Mouse (Mus musculus): ENCODE measurements around the gene Ppm1h. TPM values are rescaled to one million over a fixed set of nuclear protein-coding genes. Genes with fewer than 3 reads are reported as not detected.

Ppm1h gene
- polyA plus RNA-seq, 1 experiment from 2014 or later, result 12.6 TPM

GRCm38 (mm10) chr10:122858904-122859641 is 180.5 kb downstream of the Ppm1h start:
- H3K27ac ChIP-seq, result no peak overlapping the region
- H3K4me2 ChIP-seq (replicated peaks), result no peak overlapping the region
- no peak for ATAC-seq

DNA sequence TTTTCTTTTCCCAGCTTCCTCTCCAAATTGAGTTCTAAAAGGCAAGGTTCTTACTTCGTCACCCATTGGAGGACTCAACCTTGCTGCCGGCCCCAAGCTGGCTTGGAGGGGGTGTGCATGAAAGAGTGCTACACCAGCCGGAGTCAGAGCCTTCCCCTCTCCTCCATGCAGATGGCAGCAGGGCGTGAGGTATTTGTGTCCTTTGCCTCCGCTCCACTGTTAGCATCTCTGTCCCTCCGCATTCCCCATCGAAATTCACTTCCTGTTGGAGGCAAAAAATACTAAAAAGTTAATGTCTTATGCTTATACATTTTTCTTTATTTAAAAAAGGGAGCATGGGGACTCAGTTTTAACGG is 181.1 kb downstream of the Ppm1h start:
- Histone ChIP-seq H3K4me1 (replicated peaks) (peaks cover 9% of the 10 kb centered on the region; the same call in 1 of the 2 replicates), H3K9me3 (no peaks in the 10 kb centered on the region), H3K4me2 (replicated peaks) (no peak overlapping the region), H3K27me3 (no peaks in the 10 kb centered on the region), H3K9ac (replicated peaks) (no peak overlapping the region), H3K4me3 (replicated peaks) (no peak overlapping the region), H3K36me3 (no peaks in the 10 kb centered on the region), H3K27ac (no peak overlapping the region)
- ATAC-seq, result no peak; the same call in 1 of the 2 replicates
- 65% methylated on average over 8 of the region's 8 CpGs for WGBS

More at GRCm38 (mm10) chr10:122858904-122859641, 180.5 kb downstream of the Ppm1h start:
- Histone ChIP-seq H3K9me3 (no peaks in the 10 kb centered on the region), H3K4me3 (replicated peaks) (no peak overlapping the region), H3K36me3 (no peaks in the 10 kb centered on the region), H3K4me1 (replicated peaks) (peaks cover 9% of the 10 kb centered on the region; the same call in 1 of the 2 replicates), H3K9ac (replicated peaks) (no peak overlapping the region), H3K27me3 (no peaks in the 10 kb centered on the region)
- 86% methylated on average over 8 of the region's 8 CpGs for WGBS

DNA sequence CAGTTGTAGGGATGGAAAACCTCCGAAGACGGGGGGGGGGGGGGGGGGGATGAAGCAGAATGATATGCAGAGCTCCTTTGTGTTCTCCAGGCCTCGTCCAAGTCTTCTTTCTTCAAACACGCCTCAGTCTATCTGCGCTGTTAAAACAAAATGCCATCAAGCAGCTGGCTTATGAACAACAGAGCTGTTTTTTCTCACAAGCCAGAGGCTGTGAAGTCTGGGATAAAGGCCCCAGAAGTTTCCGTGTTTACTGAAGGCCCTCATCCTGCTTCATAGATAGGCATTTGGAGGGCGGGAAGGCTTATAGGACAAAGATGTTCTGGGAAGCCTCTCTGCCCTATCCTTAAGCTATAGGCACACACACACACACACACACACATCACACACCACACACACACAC is 181.5 kb downstream of the Ppm1h start:
- no peak overlapping the region for H3K4me2 ChIP-seq (replicated peaks)
- H3K9me3 ChIP-seq, result no peaks in the 10 kb centered on the region
- WGBS, result 38% methylated on average over 6 of the region's 7 CpGs
- no peak for ATAC-seq
- H3K4me1 ChIP-seq (replicated peaks), result peaks cover 9% of the 10 kb centered on the region; the same call in 1 of the 2 replicates
- H3K9ac ChIP-seq (replicated peaks), result no peak overlapping the region
- H3K27ac ChIP-seq, result no peak overlapping the region
- no peak overlapping the region for H3K4me3 ChIP-seq (replicated peaks)
- no peaks in the 10 kb centered on the region for H3K27me3 ChIP-seq
- no peaks in the 10 kb centered on the region for H3K36me3 ChIP-seq

DNA sequence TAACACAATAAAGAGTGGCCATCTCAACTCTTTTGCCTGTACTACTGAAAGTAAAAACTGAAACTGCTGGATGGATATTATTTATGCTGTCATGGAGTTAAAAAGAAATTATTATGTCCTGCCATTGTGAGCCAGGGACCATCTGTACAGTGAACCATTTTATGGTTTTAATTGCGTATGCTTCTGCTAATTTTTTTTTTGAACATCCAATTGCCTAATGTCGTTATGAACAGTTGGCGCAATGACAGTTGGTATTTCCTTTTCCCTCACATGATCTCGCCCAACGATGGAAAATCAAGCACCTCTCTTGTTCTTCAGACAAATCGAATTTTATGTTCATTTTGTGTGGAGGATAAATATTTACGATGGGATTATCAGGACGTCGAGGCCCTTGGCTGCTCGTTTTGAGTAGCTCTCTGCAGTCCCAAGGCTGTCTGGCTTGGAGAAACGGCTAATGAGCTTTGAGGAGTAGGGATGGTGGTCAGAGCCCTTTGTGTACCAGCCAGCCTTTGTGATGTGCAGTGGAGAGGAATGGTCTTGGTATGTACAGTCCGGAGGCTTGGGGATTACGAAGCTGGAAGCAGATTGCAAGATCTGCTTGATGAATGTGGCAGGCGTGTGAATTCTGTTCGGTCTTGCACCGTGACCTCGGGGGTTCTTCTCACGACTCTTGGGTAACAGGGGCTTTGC is 183.3 kb downstream of the Ppm1h start:
- Histone ChIP-seq H3K27me3 (no peaks in the 10 kb centered on the region), H3K27ac (peak overlapping the region; percentile 63), H3K4me1 (replicated peaks) (peaks cover 9% of the 10 kb centered on the region; the same call in 1 of the 2 replicates), H3K9ac (replicated peaks) (no peak overlapping the region), H3K4me2 (replicated peaks) (no peak overlapping the region), H3K4me3 (replicated peaks) (no peak overlapping the region), H3K36me3 (no peaks in the 10 kb centered on the region), H3K9me3 (no peaks in the 10 kb centered on the region)
- peak; percentile 58; the same call in 1 of the 2 replicates for ATAC-seq
- WGBS, result 66% methylated on average over 18 of the region's 18 CpGs

DNA sequence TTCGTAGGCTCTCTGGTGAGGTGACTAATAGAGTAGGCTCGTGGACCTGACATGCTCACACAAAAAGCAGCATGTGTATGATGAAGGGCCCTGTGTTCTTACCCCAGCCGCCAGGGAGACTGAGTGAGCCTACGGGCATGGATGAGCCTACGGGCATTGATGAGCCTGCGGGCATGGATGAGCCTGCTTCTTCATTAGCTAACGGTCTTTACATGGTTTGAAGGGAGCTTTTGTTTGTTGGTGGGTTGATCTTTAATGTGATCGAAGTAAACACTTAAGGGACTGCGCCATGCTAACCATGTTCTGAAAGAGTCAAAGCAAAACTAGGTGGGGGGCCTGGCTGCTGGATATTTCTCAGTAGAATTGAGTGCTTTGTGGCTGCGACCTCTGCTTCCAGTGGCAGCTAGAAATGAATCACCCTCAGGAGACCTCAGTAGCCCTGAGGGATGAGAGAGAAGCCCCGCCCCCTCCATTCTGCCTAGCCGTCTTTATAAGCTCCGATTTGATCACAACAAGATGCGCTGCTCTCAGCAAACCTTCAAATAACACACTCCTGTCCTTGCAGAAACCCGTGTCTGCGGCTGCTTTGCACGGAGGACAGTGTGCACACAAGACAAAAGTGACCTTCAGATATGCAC is 183.9 kb downstream of the Ppm1h start:
- Histone ChIP-seq H3K27me3 (no peaks in the 10 kb centered on the region), H3K4me3 (replicated peaks) (no peak overlapping the region), H3K36me3 (no peaks in the 10 kb centered on the region), H3K9ac (replicated peaks) (no peak overlapping the region), H3K27ac (peak overlapping the region; percentile 63), H3K4me1 (replicated peaks) (peaks cover 9% of the 10 kb centered on the region; the same call in 1 of the 2 replicates), H3K4me2 (replicated peaks) (no peak overlapping the region), H3K9me3 (no peaks in the 10 kb centered on the region)
- 77% methylated on average over 17 of the region's 17 CpGs for WGBS
- ATAC-seq, result no peak; the same call in 1 of the 2 replicates

GRCm38 (mm10) chr10:122869865-122870503 is 191.4 kb downstream of the Ppm1h start:
- no peak for ATAC-seq
- no peak overlapping the region for H3K4me2 ChIP-seq (replicated peaks)
- no peaks in the 10 kb centered on the region for H3K9me3 ChIP-seq
- H3K9ac ChIP-seq (replicated peaks), result no peak overlapping the region
- H3K4me1 ChIP-seq (replicated peaks), result no peaks in the 10 kb centered on the region
- H3K27me3 ChIP-seq, result no peaks in the 10 kb centered on the region
- H3K27ac ChIP-seq, result no peak overlapping the region
- H3K4me3 ChIP-seq (replicated peaks), result no peak overlapping the region
- no peaks in the 10 kb centered on the region for H3K36me3 ChIP-seq
- whole genome bisulfite sequencing, result 65% methylated on average over 8 of the region's 8 CpGs

DNA sequence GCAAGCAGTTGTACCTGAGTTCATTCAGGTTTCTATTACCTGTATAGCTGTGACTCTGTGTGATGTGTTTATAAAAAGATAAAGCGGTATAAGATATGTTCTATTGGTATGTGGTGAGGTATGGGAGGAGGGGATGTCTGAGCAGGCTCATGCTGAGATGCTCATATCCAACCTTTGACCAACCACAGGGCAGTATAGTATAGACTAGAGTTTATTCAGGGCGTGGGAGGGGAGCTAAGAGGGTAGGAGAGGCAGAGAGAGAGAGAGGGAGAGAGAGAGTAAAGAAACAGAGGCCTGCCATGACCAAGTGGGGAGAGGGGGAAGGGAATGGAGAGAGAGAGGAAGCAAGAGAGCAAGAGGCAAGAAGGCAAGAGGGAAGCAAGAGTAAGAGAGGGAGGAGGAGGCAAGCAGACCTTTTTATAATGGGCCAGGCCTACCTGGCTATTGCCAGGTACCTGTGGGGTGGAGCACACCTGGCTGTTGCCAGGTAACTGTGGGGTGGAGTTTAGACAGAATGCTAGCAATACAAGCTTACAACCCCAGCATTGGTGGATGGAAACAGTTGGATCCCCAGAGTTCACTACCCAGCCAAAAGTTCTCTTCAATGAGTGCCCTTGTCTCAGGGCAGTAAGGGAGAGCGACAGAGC is 192.4 kb downstream of the Ppm1h start:
- H3K27me3 ChIP-seq, result no peaks in the 10 kb centered on the region
- H3K4me1 ChIP-seq (replicated peaks), result no peaks in the 10 kb centered on the region
- no peaks in the 10 kb centered on the region for H3K9me3 ChIP-seq
- no peak overlapping the region for H3K27ac ChIP-seq
- no peak for ATAC-seq
- H3K36me3 ChIP-seq, result no peaks in the 10 kb centered on the region
- H3K4me2 ChIP-seq (replicated peaks), result no peak overlapping the region
- WGBS, result 85% methylated on average over 3 of the region's 3 CpGs
- no peak overlapping the region for H3K4me3 ChIP-seq (replicated peaks)
- no peak overlapping the region for H3K9ac ChIP-seq (replicated peaks)

DNA sequence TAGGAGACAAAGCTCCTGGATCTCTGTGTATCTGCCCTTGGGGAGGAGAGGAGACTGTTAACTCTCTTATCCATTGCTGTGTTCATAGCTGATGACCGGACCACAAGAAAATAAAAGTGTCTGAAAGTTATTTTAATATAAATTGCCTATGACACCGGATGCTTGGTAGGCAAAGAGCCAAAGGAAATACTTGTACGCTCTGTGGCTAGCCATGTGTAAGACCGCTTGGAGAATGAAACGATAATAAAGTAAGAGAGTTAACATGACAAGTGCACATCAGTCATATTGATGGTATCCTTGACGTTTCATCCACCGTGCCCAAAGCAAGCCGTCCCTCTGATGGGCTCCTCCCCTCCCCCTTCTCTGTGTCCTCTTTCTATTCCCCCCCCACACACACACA is 194.2 kb downstream of the Ppm1h start:
- Histone ChIP-seq H3K9ac (replicated peaks) (no peak overlapping the region), H3K4me2 (replicated peaks) (no peak overlapping the region), H3K36me3 (no peaks in the 10 kb centered on the region), H3K4me3 (replicated peaks) (no peak overlapping the region), H3K27me3 (no peaks in the 10 kb centered on the region), H3K9me3 (no peaks in the 10 kb centered on the region), H3K27ac (no peak overlapping the region), H3K4me1 (replicated peaks) (no peaks in the 10 kb centered on the region)
- no peak for ATAC-seq
- WGBS, result 92% methylated on average over 8 of the region's 8 CpGs

DNA sequence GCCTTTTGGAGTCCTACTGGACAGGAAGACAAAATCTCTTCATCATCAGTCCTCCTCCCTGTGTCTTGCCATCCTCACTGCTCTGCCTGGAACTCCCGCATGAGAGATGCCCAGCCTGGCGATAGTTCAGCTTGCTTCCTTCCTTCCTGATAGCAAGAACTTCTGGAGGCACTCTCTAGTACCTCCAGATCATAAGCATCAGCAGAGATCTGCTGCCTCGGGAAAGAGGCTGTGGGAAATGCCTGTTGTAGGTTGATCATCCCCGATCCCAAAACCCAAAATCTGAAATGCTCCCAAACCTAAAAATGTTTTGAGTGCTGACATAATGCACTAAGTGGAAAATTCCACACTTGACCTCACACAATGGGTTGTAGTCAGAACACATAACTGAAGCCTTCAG is 198.4 kb downstream of the Ppm1h start:
- Histone ChIP-seq H3K9ac (replicated peaks) (no peak overlapping the region), H3K4me2 (replicated peaks) (no peak overlapping the region), H3K27ac (no peak overlapping the region), H3K9me3 (no peaks in the 10 kb centered on the region), H3K4me3 (replicated peaks) (no peak overlapping the region), H3K4me1 (replicated peaks) (peaks cover 7% of the 10 kb centered on the region; the same call in 1 of the 2 replicates), H3K36me3 (no peaks in the 10 kb centered on the region), H3K27me3 (no peaks in the 10 kb centered on the region)
- ATAC-seq, result no peak
- 91% methylated on average over 4 of the region's 4 CpGs for WGBS

DNA sequence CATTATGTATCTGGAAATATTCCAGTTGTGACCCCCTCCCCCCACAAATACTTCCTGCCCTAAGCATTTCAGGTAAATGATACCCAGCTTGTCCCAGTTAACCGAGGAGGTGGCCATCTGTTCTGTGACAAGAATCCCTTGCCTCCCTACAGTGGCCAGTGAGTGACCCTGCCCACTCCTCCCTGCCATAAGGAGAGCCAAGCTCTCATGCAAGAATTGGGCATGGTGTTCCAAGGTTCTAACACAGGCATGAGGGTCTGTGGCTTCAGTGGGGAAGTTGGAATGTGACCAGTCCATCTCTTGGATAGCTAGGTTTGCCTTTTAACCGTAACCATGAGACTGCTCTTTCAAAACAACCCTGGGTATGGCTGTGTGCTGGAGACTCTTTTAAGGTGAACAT is 198.9 kb downstream of the Ppm1h start:
- Histone ChIP-seq H3K4me1 (replicated peaks) (peaks cover 9% of the 10 kb centered on the region; the same call in 1 of the 2 replicates), H3K9ac (replicated peaks) (no peak overlapping the region), H3K4me2 (replicated peaks) (no peak overlapping the region), H3K9me3 (no peaks in the 10 kb centered on the region), H3K27me3 (no peaks in the 10 kb centered on the region), H3K4me3 (replicated peaks) (no peak overlapping the region), H3K27ac (no peak overlapping the region), H3K36me3 (no peaks in the 10 kb centered on the region)
- WGBS, result 90% methylated on average over 2 of the region's 2 CpGs
- ATAC-seq, result no peak

DNA sequence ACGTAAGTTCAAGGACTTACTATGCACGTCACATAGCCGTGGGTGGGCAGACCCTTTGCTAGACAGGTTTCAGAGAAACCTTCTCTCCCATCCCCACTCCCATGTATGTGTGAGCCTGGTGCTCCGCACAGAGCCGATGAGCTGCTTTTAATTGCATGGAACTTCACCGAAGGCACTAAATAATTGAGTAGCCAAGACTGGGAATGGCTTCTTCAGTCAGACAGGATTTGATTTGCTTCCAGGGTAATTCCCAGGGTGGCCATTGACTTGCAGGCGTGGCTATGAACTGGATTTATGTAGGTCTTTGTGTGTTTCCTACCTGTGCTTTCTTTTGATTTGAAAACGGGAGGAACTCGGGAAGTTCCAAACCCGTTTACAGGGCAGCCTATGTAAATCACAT is 202.9 kb downstream of the Ppm1h start:
- H3K27ac ChIP-seq, result 0 out of 2 replicates have a peak overlapping the region, but pooled peaks have one; percentile 51

More for the DNA sequence above, 202.9 kb downstream of the Ppm1h start:
- H3K4me3 ChIP-seq (replicated peaks), result no peak overlapping the region
- H3K4me1 ChIP-seq (replicated peaks), result peaks cover 44% of the 10 kb centered on the region
- H3K27me3 ChIP-seq, result no peaks in the 10 kb centered on the region
- H3K36me3 ChIP-seq, result no peaks in the 10 kb centered on the region
- WGBS, result 71% methylated on average over 10 of the region's 10 CpGs
- no peak overlapping the region for H3K9ac ChIP-seq (replicated peaks)
- no peak overlapping the region for H3K4me2 ChIP-seq (replicated peaks)
- H3K9me3 ChIP-seq, result no peaks in the 10 kb centered on the region
- ATAC-seq, result no peak

All from midbrain, embryonic 13.5 days (tissue).